Mouse (Mus musculus): ENCODE measurements around the gene Adam20.
"Not testable (repeated sequence)": the region's sequence is repeated elsewhere in the genome, so short reads cannot be mapped to it uniquely, and the experiment has no call there.

Gene Adam20

DNA sequence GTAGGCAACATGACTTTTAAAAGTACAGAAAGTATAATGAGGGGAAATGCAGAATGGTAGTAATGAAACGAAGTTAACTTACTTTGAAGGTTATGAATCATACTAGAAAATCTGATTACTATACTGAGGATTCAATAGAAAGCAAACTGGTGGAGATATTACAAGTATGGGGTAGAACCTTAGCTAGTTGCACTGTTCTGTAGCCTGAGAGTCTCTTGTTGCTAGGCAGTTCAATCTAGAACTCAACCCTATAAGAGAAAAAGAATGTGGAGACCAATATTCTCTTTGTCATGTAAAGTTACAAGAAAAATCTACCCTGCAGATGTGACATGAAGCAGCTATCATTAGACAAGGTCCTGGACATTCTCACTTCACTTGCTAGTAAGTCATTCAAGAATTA is at the start of gene Adam20:
TSS of gene Adam20 (plus strand) at position 301 of the 400 bp plus-strand sequence.
- DNase-seq (ENCODE audit: low read depth, low spot score) = not testable (repeated sequence)

DNA sequence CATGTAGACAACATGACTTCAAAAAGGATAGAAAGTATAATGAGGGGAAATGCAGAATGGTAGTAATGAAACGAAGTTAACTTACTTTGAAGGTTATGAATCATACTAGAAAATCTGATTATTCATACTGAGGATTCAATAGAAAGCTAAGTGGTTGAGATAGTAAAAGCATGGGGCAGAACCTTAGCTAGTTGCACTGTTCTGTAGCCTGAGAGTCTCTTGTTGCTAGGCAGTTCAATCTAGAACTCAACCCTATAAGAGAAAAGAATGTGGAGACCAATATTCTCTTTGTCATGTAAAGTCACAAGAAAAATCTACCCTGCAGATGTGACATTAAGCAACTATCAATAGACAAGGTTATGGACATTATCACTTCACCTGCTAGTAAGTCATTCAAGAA is 41.2 kb upstream of the Adam20 start, which contains the start of gene Adam25:
TSS of gene Adam25 (plus strand) at position 301 of the 400 bp plus-strand sequence.
- DNase-seq (ENCODE audit: low read depth, low spot score) = not testable (repeated sequence)

DNA sequence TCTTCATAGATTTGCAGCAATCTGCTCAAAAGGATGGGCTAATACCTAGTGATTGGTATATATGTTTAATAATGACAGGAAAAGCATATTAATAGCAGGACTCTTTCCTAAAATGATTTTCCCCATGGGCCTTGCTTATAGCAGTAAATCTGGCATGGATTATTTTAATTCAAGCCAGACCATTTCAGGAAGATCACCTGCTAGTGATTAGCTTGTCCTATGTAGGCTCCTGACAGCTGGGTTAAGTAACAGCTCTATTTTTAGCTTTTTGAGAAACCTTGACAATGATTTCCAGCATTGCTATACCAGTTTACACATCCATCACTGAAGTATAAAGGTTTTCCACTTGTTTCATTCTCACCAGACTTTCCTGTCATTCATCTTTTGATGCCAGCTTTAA is 9.8 kb upstream of the Adam20 start:
- DNase-seq (ENCODE audit: low read depth, low spot score) = no peak

DNA sequence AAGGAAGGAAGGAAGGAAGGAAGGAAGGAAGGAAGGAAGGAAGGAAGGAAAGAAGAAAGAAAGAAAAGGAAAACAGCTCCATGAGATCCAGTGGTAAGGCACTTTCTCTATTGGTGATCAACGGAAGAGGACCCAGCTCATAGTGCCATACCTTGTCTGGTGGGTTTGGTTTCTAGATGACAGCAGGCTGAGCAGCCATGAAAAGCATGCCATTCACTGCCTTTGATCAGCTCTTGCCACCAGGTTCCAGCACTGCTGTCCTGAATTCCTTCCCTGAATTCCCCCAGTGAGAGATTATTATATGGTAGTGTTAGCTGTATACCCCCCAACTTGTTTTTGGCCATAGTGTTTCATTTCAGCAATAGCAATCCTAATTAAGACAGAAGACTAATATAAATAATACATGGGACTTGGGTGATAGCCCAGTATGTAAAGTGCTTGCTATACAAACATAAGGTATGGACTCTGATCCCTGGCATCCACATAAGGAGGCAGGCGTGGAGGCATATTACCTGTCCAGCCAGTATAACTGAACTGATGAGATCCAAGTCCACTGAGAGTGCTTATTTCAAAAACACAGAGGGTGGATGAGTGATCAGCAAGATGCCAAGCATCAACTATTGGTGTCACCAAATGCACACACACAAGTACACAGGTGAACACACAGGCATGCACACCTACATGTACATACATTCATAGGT is 10.5 kb downstream of the Adam20 start:
- no peak for DNase-seq (ENCODE audit: low read depth, low spot score)
